Mouse (Mus musculus): Measurements from ENCODE around the gene Naip1. TPM values are rescaled to one million over a fixed set of nuclear protein-coding genes. Genes with fewer than 3 reads are reported as not detected.
A peak's percentile ranks its signal among the peaks of the same experiment; 100 is the strongest.
"Not testable (repeated sequence)": the region's sequence is repeated elsewhere in the genome, so short reads cannot be mapped to it uniquely, and the experiment has no call there.

Naip1 gene
- total RNA-seq, 1 experiment from 2014 or later: 0.27 TPM

DNA sequence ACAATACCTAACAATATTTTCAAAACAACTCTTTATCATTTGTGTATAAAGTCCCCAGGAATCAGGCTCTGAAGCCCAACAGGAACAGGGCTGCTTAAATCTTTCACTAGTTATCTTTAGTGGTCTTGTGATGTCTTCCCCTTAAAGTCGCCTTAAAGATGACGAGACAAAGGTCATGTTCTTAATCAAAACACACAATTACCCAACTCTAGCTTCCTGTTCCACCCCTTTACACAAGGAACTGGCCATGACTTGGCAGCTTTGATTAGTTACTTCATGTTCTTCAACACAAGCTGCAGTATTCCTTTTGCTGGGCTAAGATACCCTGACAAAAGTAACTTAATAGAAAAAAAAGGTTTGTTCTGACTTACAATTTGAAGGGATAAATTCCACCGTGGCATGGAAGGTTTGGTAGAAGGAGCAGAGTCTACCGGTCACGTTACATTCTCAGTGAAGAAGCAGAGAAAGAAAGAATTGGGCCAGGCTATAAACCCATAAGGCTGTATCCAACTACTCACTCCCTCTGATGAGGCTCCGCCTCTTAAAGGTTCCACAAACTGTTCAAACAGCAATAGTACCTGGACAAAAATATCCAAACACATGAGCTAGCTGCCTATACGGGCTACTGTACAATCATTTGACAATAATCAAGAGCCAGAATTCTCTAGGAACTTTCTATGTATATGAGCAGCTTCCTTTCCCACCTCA lies 49.6 kb downstream of the Naip1 start:
- DNase-seq: not testable (repeated sequence)

DNA sequence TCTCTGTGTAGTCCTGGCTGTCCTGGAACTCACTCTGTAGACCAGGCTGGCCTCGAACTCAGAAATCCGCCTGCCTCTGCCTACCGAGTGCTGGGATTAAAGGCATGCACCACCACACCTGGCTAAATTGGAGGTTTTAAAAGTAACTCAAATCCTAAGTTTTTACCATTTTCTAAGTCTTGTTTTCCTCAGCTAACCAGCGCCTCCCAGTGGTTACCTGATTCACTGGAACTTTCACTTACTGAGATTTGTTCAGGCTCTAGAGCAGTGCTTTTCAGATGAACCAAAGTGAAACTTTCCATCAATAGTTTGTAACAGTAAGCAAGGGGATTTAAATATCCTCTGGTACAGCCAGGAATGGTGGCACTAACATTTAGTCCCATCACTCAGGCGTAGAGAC lies 61.6 kb downstream of the Naip1 start:
- DNase-seq: peak; percentile 14

DNA sequence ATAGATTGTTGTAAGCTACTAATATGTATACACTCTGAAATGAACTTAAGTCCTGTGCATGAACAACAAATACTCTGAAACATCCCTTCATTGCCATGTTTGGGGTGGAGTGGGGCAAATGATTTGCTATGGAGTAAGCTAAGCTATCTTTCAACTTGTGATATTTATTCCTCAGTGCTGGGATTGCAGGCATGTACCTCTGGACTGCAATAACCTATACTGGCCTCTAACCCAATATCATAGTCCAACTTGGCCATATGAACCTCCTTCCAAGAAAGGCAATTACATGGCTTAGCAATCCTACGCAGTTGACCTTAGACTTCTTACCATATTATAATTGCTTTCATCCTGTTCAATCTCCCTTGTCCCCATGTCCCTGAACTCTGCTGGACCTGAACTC lies 82.1 kb downstream of the Naip1 start:
- DNase-seq: no peak

Other genes with a start within 250 kb of the Naip1 start
- 7.7 and 13.4 TPM in 2 replicates for gene Naip5, start 206.5 kb downstream of the Naip1 start, total RNA-seq (2021)
- gene Naip6, start 135.2 kb downstream of the Naip1 start, total RNA-seq (2021): 0.27 TPM in 1 of 2 replicates, not detected in the other
- 37.6 and 39.8 TPM in 2 replicates for gene Gtf2h2, start 39.7 kb upstream of the Naip1 start, total RNA-seq (2021)
- gene Ocln, start 99.8 kb upstream of the Naip1 start, total RNA-seq (2021): 9.5 and 10.7 TPM in 2 replicates
- 0.61 and 0.86 TPM in 2 replicates for gene Marveld2, start 164.1 kb upstream of the Naip1 start, total RNA-seq (2021)
- gene Ak6, start 198.1 kb upstream of the Naip1 start, total RNA-seq (2021): 68.4 and 77.9 TPM in 2 replicates
- gene Rad17, start 198.2 kb upstream of the Naip1 start, total RNA-seq (2021): 22.6 and 22.8 TPM in 2 replicates
- gene Taf9, start 198.7 kb upstream of the Naip1 start, total RNA-seq (2021): 4.9 and 13.1 TPM in 2 replicates
- gene Ccdc125, start 216.8 kb upstream of the Naip1 start, total RNA-seq (2021): 0.62 and 1.3 TPM in 2 replicates

Measured in adrenal gland, postnatal 25 days (tissue).